Mouse (Mus musculus) layer of hippocampus, adult 18-20 months (tissue): ENCODE measurements around the gene Prox2. TPM values are rescaled to one million over a fixed set of nuclear protein-coding genes. Genes with fewer than 3 reads are reported as not detected.

Experiments
- DNase-seq, 2 experiments: peaks; one replicate each; pipeline ENCODE4 v3.0.0; 2022; ENCODE audit warnings: low spot score in 2 of 2
- total RNA-seq, 2 experiments: library from RNA; stranded (reverse); gene quantifications; 2 replicates each; pipeline ENCODE4 v1.2.3; 2021

Prox2 gene
- total RNA-seq, 2 experiments from 2014 or later, result 1.8 to 2.2 TPM

- no peak for DNase-seq
These were observed 14.7 kb downstream of the Prox2 start for GRCm38 (mm10) chr12:85095859-85096258.

- no peak for DNase-seq
These were observed 15.4 kb downstream of the Prox2 start for GRCm38 (mm10) chr12:85095146-85095545.

- no peak for DNase-seq
These were observed 15.9 kb downstream of the Prox2 start for GRCm38 (mm10) chr12:85094706-85095105.

DNA sequence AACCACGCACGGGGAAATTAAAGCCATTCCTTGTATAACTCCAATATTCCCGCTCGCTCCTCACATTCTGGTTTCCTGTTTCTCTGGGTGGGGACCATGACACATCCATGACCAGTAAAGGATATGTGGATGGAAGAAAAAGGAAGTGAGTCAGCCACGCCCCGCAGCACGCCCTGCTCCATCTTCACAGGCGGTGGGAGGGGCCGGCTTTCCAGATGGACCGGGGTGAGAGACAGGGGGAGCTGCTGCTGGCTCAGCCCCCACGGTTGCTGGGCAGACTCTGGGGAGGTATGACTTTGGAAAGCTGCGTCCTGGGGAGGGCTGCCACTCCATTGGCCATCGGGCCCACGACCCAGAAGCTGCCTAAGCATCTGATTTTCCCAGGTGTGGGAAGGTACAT, 16.5 kb downstream of the Prox2 start:
- DNase-seq, result peak; percentile 54 to 58

DNA sequence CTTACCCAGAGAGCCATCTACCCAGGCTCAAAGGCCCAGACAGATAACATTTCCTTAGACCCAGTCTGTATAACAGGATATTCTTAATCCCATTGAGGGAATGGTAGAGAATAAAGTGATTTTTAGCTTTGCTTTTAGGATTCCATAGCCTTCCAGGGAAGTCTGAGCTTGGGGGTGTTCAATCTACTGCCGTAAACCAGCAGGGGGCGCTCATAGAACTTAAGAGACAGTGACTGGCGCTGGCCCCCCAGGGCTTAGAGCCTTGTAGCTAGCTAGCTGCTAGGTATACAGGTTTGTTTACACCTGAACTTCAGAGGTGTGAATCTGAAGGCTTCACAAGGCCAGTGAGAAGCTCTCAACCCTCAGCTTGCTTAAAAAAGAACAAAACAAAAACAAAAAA, 18.3 kb downstream of the Prox2 start:
- DNase-seq, result peak in 1 of 2 experiments; percentile 78

DNA sequence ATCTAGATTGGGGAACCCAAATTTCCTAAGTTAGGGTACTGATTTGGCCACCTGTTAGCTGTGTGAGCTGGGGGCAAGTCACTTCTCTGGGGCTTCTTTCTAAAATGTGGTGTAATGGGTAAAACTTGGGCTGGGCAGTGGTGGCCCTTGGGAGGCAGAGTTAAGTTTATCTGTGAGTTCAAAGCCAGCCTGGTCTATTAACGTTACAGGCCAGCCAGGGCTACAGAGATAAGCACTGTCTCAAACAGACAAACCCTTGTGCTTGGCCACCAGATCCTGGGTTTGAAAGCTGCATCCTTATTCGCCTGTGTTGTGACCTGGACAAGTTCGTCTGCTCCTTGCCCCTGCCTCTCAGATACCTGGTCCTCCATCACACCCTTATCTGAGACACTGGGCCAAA, 19.4 kb downstream of the Prox2 start:
- DNase-seq, result no peak

DNA sequence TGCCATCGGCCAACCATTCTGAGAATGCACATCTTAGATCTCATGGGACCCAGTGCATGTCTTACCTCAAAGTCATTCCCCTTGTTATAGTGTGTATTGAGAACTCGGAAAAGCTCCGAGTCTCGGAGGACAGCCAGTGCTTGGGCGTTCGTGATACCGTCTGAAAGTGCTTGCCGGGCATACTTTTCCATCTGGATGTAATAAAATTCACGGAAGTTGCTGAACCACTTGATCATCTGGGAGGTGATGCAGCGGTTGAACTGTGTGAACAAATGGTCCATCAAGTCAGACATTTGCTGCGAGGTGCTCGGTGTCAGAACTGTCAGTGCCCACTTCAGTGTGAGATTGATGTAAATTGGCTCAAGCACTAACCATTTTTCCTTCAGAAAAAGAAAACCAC, 22.7 kb downstream of the Prox2 start:
- no peak for DNase-seq

- DNase-seq, result no peak
These were observed 25.6 kb downstream of the Prox2 start for GRCm38 (mm10) chr12:85084941-85085340.

- DNase-seq, result no peak
These were observed 26.3 kb downstream of the Prox2 start for GRCm38 (mm10) chr12:85084257-85084656.

DNA sequence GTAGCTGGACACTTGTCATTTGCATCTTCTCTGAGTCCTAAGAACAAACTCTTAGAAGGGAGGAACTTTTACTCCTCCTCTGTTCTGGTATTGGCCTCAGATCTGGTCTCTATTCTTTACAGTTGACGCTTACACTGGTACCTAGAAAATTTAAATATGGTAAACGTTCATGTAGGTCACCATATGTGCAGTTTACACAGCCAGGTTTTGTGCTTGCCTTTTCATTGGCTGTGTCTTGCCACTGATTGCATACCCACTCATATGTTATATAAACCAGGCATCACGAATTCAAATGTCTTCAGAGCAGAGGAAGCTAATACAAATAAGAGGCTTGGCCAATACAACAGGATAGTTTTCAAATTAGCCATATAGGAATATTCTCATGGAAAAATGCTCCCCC, 33.5 kb downstream of the Prox2 start:
- no peak for DNase-seq

DNA sequence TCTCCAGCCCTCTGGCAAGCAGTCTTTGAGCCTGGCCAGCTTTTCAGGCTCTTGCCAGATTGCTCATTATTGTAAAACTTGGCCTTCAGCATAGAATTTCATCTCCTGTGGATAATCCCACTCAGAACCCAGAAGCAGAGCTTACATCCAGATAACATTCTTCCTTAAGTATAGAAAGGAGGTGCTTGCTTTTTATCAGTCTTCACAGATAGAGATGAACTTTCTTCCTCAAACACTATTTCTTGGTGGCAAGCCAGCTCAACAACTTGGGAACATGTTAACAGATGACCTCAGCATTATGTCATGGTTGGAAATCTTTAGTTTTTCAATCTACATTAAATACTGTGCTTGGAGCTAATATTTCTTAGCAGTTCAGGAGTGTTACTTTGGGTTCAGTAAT, 39.5 kb downstream of the Prox2 start:
- DNase-seq, result no peak

DNA sequence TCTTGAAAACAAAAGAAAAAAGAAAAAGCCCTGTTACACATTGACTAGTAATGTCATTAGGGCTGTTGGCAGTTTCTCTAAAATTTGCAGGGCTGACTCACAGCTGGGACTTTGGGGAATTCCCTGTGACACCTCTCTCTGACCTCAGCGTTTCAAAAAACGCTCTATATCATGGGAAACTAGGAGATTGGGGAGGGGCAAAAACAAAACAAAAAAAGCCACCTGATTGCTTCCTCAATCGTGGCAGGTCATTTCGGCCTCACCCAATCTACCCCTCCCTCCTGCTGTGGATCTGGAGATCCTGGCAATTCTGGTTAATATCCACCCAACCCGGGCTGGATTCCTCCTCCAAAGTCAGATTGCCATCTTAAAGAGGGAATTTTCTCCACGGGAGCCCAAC, 59.3 kb downstream of the Prox2 start:
- no peak for DNase-seq

Other genes starting within 250 kb of the Prox2 start
- gene Ltbp2, start 234.2 kb downstream of the Prox2 start, total RNA-seq, result under 1 TPM; 0.27 to 0.43 TPM
- 10 to 100 TPM; 35.3 to 36.2 TPM for gene Fcf1, start 139.9 kb downstream of the Prox2 start, total RNA-seq
- gene Arel1, start 139.9 kb downstream of the Prox2 start, total RNA-seq, result 100 to 1,000 TPM in 1 of 2 experiments, 10 to 100 TPM in 1; 97.7 to 113 TPM
- 100 to 1,000 TPM; 113 to 115 TPM for gene Ylpm1, start 114.4 kb downstream of the Prox2 start, total RNA-seq
- gene Dlst, start 74 bp upstream of the Prox2 start, total RNA-seq, result 100 to 1,000 TPM; 141 to 147 TPM
- gene Rps6kl1, start 40.5 kb upstream of the Prox2 start, total RNA-seq, result 10 to 100 TPM; 36.9 to 38.9 TPM
- 1 to 10 TPM; 4.5 to 5.5 TPM for gene Pgf, start 67.0 kb upstream of the Prox2 start, total RNA-seq
- gene Eif2b2, start 108.7 kb upstream of the Prox2 start, total RNA-seq, result 10 to 100 TPM; 56.0 to 72.8 TPM
- 10 to 100 TPM; 18.4 to 20.5 TPM for gene Mlh3, start 159.8 kb upstream of the Prox2 start, total RNA-seq
- gene Acyp1, start 177.7 kb upstream of the Prox2 start, total RNA-seq, result 10 to 100 TPM; 34.4 to 36.0 TPM
- gene Zc2hc1c, start 177.8 kb upstream of the Prox2 start, total RNA-seq, result 1 to 10 TPM; 1.1 to 1.4 TPM
- 10 to 100 TPM; 34.1 to 35.2 TPM for gene Nek9, start 228.6 kb upstream of the Prox2 start, total RNA-seq